Mouse (Mus musculus) liver, embryonic 11.5 days (tissue): ENCODE measurements around the gene Tmem115. TPM values are rescaled to one million over a fixed set of nuclear protein-coding genes. Genes with fewer than 3 reads are reported as not detected.
A peak's percentile ranks its signal among the peaks of the same experiment; 100 is the strongest.

Experiments used
- ATAC-seq: fragments of 200-750 bp; cut with Nextera tagmentation; replicated peaks from 2 replicates; pipeline ENCODE4 v1.8.0; 2017; ENCODE audit warnings: moderate number of reproducible peaks, mild to moderate bottlenecking, moderate TSS enrichment, moderate library complexity; ENCODE audit not compliant: low FRiP score
- DNase-seq: peaks from one replicate; pipeline ENCODE4 v3.0.0-alpha.2; 2017; ENCODE audit warnings: low spot score
- H3K27ac ChIP-seq: fragments of 300-500 bp; sonication (generic); 2 replicates; pipeline ENCODE4 v1.5.1; 2014; ENCODE audit warnings: mild to moderate bottlenecking, low read depth, low read length, control low read depth
- H3K27me3 ChIP-seq: fragments of 300-500 bp; sonication (generic); replicated peaks from 2 replicates; pipeline ENCODE4 v1.6.1; 2014; ENCODE audit warnings: low read length, mixed read lengths; ENCODE audit not compliant: control insufficient read depth, insufficient read depth
- H3K36me3 ChIP-seq: fragments of 300-500 bp; sonication (generic); 2 replicates; pipeline ENCODE4 v1.6.1; 2014; ENCODE audit warnings: mild to moderate bottlenecking, low read length, moderate library complexity, mixed read lengths; ENCODE audit not compliant: control insufficient read depth, insufficient read depth
- H3K4me1 ChIP-seq: fragments of 300-500 bp; sonication (generic); replicated peaks from 2 replicates; pipeline ENCODE4 v1.6.1; 2014; ENCODE audit warnings: low read length, mixed read lengths; ENCODE audit not compliant: control insufficient read depth, insufficient read depth
- H3K4me2 ChIP-seq: fragments of 300-500 bp; sonication (generic); 2 replicates; pipeline ENCODE4 v1.6.1; 2014; ENCODE audit warnings: mild to moderate bottlenecking, control low read depth, moderate library complexity
- H3K4me3 ChIP-seq: fragments of 300-500 bp; sonication (generic); 2 replicates; pipeline ENCODE4 v1.5.1; 2014; ENCODE audit warnings: low read depth, low read length, control low read depth
- H3K9ac ChIP-seq: fragments of 300-500 bp; sonication (generic); 2 replicates; pipeline ENCODE4 v1.6.1; 2014; ENCODE audit warnings: low read depth, low read length, control low read depth
- H3K9me3 ChIP-seq: fragments of 300-500 bp; sonication (generic); 2 replicates; pipeline ENCODE4 v1.6.1; 2016; ENCODE audit warnings: low read length, inconsistent platforms, mixed read lengths; ENCODE audit not compliant: control insufficient read depth
- WGBS: fragments of 180-500 bp; shearing (Covaris S2); extraction: QIAGEN DNeasy Blood & Tissue Kit; methylation state at CpG from one replicate; pipeline ENCODE4 v1.1.7; 2014; 5-methylcytosine and 5-hydroxymethylcytosine counted together
- polyA plus RNA-seq: library from polyadenylated mRNA; unstranded; fragments of >200 nt; fragmentation: Nextera tagmentation; extraction: Ambion mirVana; gene quantifications from 2 replicates; pipeline ENCODE4 v1.2.1, GENCODE M21; 2014

Tmem115 gene
- polyA plus RNA-seq, 1 experiment from 2014 or later = 35.4 TPM

GRCm38 (mm10) chr9:107576357-107577107 is 42.8 kb downstream of the Tmem115 start, which contains the start of gene Hyal1:
Gene Hyal1 (plus strand): TSS chr9:107576927.
- H3K27ac ChIP-seq = peak within 1 kb of the TSS; percentile 74
- H3K36me3 ChIP-seq = peaks cover 21% of the 10 kb centered on the region
- H3K27me3 ChIP-seq = no peaks in the 10 kb centered on the region
- ATAC-seq (peak; percentile 78), DNase-seq (peak; percentile 84)
- peak within 1 kb of the TSS; percentile 51 for H3K4me3 ChIP-seq
- no peaks in the 10 kb centered on the region for H3K9me3 ChIP-seq
- 30% methylated on average over 16 of the region's 16 CpGs for WGBS
- peak within 1 kb of the TSS; percentile 71 for H3K9ac ChIP-seq
- H3K4me1 ChIP-seq = peaks cover 32% of the 10 kb centered on the region
- peak within 1 kb of the TSS; percentile 88 for H3K4me2 ChIP-seq

DNA sequence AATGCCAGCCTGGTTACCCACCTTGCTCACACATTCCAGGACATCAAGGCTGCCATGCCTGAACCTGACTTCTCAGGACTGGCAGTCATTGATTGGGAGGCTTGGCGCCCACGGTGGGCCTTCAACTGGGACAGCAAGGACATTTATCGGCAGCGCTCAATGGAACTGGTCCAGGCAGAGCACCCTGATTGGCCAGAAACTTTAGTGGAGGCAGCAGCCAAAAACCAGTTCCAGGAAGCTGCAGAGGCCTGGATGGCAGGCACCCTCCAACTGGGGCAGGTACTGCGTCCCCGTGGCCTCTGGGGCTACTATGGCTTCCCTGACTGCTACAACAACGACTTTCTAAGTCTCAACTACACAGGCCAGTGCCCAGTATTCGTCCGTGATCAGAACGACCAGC is 44.1 kb downstream of the Tmem115 start:
- ATAC-seq (no peak), DNase-seq (no peak)
- Histone ChIP-seq H3K27ac (no peak overlapping the region), H3K9me3 (no peaks in the 10 kb centered on the region), H3K4me3 (no peak overlapping the region), H3K4me1 (peaks cover 31% of the 10 kb centered on the region), H3K36me3 (peaks cover 10% of the 10 kb centered on the region), H3K9ac (no peak overlapping the region), H3K4me2 (no peak overlapping the region), H3K27me3 (no peaks in the 10 kb centered on the region)
- 90% methylated on average over 10 of the region's 10 CpGs for WGBS

DNA sequence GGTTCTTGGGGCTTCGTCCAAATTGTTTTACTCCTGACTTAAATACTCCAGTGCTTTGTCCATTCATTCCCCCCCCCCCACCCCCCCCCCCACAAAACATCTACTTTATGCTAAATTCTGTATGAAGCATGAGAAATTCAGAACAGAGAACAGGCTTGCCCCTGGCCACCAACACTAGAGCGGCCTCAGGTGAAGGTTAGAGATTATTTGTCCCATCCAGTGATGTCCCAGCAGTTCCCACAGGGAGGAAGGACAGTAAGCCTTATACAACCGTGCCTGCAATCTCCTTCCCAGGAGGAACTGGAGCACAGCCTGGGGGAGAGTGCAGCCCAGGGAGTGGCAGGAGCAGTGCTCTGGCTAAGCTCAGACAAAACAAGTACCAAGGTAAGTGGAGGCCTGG is 44.8 kb downstream of the Tmem115 start, which contains the start of gene Naa80:
Gene Naa80 (plus strand): TSS at position 301 of the 400 bp plus-strand sequence.
- DNase-seq (no peak), ATAC-seq (no peak)
- Histone ChIP-seq H3K9ac (no peak within 1 kb of the TSS), H3K4me3 (no peak within 1 kb of the TSS), H3K4me2 (no peak within 1 kb of the TSS), H3K4me1 (peaks cover 35% of the 10 kb centered on the region), H3K27ac (no peak within 1 kb of the TSS), H3K36me3 (peaks cover 8% of the 10 kb centered on the region), H3K9me3 (no peaks in the 10 kb centered on the region), H3K27me3 (no peaks in the 10 kb centered on the region)
- 83% methylated on average over 3 of the region's 3 CpGs for WGBS

DNA sequence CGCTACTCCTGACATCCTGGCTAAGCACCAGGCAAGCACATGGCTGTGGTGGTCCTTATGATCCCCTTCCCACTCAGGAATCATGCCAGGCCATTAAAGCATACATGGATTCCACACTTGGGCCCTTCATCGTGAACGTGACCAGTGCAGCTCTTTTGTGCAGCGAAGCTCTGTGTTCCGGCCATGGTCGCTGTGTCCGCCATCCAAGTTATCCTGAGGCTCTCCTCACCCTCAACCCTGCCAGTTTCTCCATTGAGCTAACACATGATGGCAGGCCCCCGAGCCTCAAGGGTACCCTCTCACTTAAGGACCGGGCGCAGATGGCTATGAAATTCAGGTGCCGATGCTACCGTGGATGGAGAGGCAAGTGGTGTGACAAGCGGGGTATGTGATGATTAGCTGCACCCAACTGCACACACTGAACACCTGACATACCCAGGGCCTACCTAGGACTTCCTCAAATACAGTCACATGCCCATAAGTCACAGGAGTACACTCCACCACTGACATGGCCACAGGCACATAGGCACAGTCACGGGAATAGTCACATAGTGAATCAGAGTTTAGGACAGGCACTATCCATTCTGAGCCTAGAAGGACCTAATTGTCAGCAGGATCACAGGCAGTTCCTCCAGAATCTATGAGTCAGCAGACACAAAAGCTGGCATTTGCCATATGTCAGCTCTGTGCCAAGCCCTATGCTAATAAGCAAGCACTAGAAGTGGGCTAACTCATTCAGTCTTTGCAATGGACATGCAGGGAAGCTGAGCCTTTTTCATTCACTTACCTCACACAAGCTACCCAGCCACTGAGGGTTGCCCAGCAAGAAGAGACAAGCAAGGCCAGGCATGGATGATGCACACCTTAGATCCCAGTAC is 45.5 kb downstream of the Tmem115 start:
- no peak for ATAC-seq
- H3K36me3 ChIP-seq = peaks cover 7% of the 10 kb centered on the region; the same call in 1 of the 2 replicates
- no peaks in the 10 kb centered on the region for H3K9me3 ChIP-seq
- peaks cover 35% of the 10 kb centered on the region for H3K4me1 ChIP-seq
- no peak overlapping the region for H3K27ac ChIP-seq
- no peak for DNase-seq
- 95% methylated on average over 14 of the region's 14 CpGs for WGBS
- H3K4me2 ChIP-seq = no peak overlapping the region
- H3K27me3 ChIP-seq = no peaks in the 10 kb centered on the region
- no peak overlapping the region for H3K9ac ChIP-seq
- no peak overlapping the region for H3K4me3 ChIP-seq

GRCm38 (mm10) chr9:107580501-107581317 is 47.0 kb downstream of the Tmem115 start, which contains the start of gene Hyal3:
Gene Hyal3 (plus strand): TSS chr9:107580818.
- Histone ChIP-seq H3K4me1 (peaks cover 35% of the 10 kb centered on the region), H3K27me3 (no peaks in the 10 kb centered on the region)
- under 1% methylated on average over 32 of the region's 32 CpGs for WGBS

GRCm38 (mm10) chr9:107581584-107581983 is 47.8 kb downstream of the Tmem115 start:
- 52% methylated on average over 4 of the region's 4 CpGs for WGBS
- H3K4me1 ChIP-seq = peaks cover 32% of the 10 kb centered on the region
- H3K36me3 ChIP-seq = peaks cover 7% of the 10 kb centered on the region; the same call in 1 of the 2 replicates
- no peaks in the 10 kb centered on the region for H3K9me3 ChIP-seq
- H3K4me2 ChIP-seq = peak overlapping the region; percentile 89
- peak overlapping the region; percentile 86 for H3K9ac ChIP-seq
- peak overlapping the region; percentile 60 for H3K4me3 ChIP-seq
- H3K27ac ChIP-seq = peak overlapping the region; percentile 95
- ATAC-seq (no peak), DNase-seq (no peak)
- H3K27me3 ChIP-seq = no peaks in the 10 kb centered on the region

More at GRCm38 (mm10) chr9:107580501-107581317, 47.0 kb downstream of the Tmem115 start, which contains the start of gene Hyal3:
- DNase-seq (peak; percentile 79), ATAC-seq (peak; percentile 78)
- H3K27ac ChIP-seq = peak within 1 kb of the TSS; percentile 95
- H3K9me3 ChIP-seq = no peaks in the 10 kb centered on the region
- H3K4me2 ChIP-seq = peak within 1 kb of the TSS; percentile 89
- peak within 1 kb of the TSS; percentile 86 for H3K9ac ChIP-seq
- H3K4me3 ChIP-seq = peak within 1 kb of the TSS; percentile 60
- peaks cover 7% of the 10 kb centered on the region; the same call in 1 of the 2 replicates for H3K36me3 ChIP-seq

- Histone ChIP-seq H3K9ac (peak overlapping the region; percentile 86), H3K4me2 (peak overlapping the region; percentile 89), H3K4me3 (0 out of 2 replicates have a peak overlapping the region, but pooled peaks have one; percentile 5), H3K27me3 (no peaks in the 10 kb centered on the region), H3K36me3 (peaks cover 7% of the 10 kb centered on the region; the same call in 1 of the 2 replicates), H3K27ac (peak overlapping the region; percentile 34; the same call in 1 of the 2 replicates), H3K9me3 (no peaks in the 10 kb centered on the region), H3K4me1 (peaks cover 27% of the 10 kb centered on the region)
- WGBS = 88% methylated on average over 7 of the region's 7 CpGs
- DNase-seq = no peak
- no peak for ATAC-seq
Observed at GRCm38 (mm10) chr9:107582509-107583062, 48.8 kb downstream of the Tmem115 start.
